Mouse (Mus musculus) hindbrain, embryonic 11.5 days (tissue): ENCODE measurements around the gene Mrgprg. TPM values are rescaled to one million over a fixed set of nuclear protein-coding genes. Genes with fewer than 3 reads are reported as not detected.

Experiments used
- ATAC-seq: fragments of 200-750 bp; cut with Nextera tagmentation; 2 replicates; pipeline ENCODE4 v1.8.0; 2017; ENCODE audit warnings: mild to moderate bottlenecking, moderate TSS enrichment, moderate library complexity; ENCODE audit not compliant: low FRiP score
- DNase-seq: peaks from one replicate; pipeline ENCODE4 v3.0.0-alpha.2; 2015; ENCODE audit warnings: low spot score
- H3K27ac ChIP-seq: fragments of 300-500 bp; sonication (generic); 2 replicates; pipeline ENCODE4 v1.5.1; 2014; ENCODE audit warnings: mild to moderate bottlenecking, low read depth, low read length
- H3K27me3 ChIP-seq: fragments of 300-500 bp; sonication (generic); 2 replicates; pipeline ENCODE4 v1.6.1; 2014; ENCODE audit warnings: mild to moderate bottlenecking, low read length, moderate library complexity, mixed read lengths; ENCODE audit not compliant: control insufficient read depth, insufficient read depth
- H3K36me3 ChIP-seq: fragments of 300-500 bp; sonication (generic); 2 replicates; pipeline ENCODE4 v1.6.1; 2014; ENCODE audit warnings: mild to moderate bottlenecking, low read length, moderate library complexity, mixed read lengths; ENCODE audit not compliant: control insufficient read depth, insufficient read depth
- H3K4me1 ChIP-seq: fragments of 300-500 bp; sonication (generic); replicated peaks from 2 replicates; pipeline ENCODE4 v1.6.1; 2014; ENCODE audit warnings: low read length, mixed read lengths; ENCODE audit not compliant: control insufficient read depth, insufficient read depth
- H3K4me2 ChIP-seq: fragments of 300-500 bp; sonication (generic); replicated peaks from 2 replicates; pipeline ENCODE4 v1.6.1; 2014; ENCODE audit warnings: mild to moderate bottlenecking, low read depth, low read length
- H3K4me3 ChIP-seq: fragments of 300-500 bp; sonication (generic); 2 replicates; pipeline ENCODE4 v1.5.1; 2014; ENCODE audit warnings: low read depth, low read length
- H3K9ac ChIP-seq: fragments of 300-500 bp; sonication (generic); 2 replicates; pipeline ENCODE4 v1.6.1; 2014; ENCODE audit warnings: low read depth, low read length
- H3K9me3 ChIP-seq: fragments of 300-500 bp; sonication (generic); 2 replicates; pipeline ENCODE4 v1.6.1; 2016; ENCODE audit warnings: low read length; ENCODE audit not compliant: control insufficient read depth
- WGBS: fragments of 180-500 bp; shearing (Covaris S2); extraction: QIAGEN DNeasy Blood & Tissue Kit; methylation state at CpG from one replicate; pipeline ENCODE4 v1.1.7; 2014; 5-methylcytosine and 5-hydroxymethylcytosine counted together
- polyA plus RNA-seq: library from polyadenylated mRNA; unstranded; fragments of >200 nt; fragmentation: Nextera tagmentation; extraction: Ambion mirVana; gene quantifications from 2 replicates; pipeline ENCODE4 v1.2.1, GENCODE M21; 2014

Gene Mrgprg
- polyA plus RNA-seq, 1 experiment from 2014 or later: not detected

DNA sequence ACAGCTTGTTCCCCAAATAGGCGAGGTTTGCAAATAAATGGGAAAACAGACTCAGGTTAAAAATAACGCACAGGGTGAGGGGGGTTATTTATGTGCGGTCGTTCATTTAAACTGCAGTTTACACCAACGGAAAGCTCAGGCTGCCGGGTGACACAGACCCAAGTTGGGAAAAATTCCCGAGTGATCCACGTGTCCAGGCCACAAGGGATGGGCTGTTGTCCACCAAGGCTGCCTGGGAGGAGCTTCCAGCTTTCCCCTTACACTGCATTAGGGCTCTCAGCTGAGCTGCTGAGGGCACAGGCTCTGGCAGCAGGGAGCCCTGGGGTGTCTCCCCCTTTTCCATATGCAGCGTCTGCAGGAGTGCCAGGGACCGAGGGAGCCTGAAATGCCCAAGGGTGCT is 36.9 kb downstream of the Mrgprg start:
- no peaks in the 10 kb centered on the region for H3K36me3 ChIP-seq
- H3K9ac ChIP-seq: no peak overlapping the region
- ATAC-seq: no peak
- DNase-seq: no peak
- H3K4me3 ChIP-seq: no peak overlapping the region
- no peaks in the 10 kb centered on the region for H3K9me3 ChIP-seq
- whole genome bisulfite sequencing: 86% methylated on average over 10 of the region's 10 CpGs
- no peak overlapping the region for H3K4me2 ChIP-seq
- no peak overlapping the region for H3K27ac ChIP-seq
- no peaks in the 10 kb centered on the region for H3K4me1 ChIP-seq
- no peaks in the 10 kb centered on the region for H3K27me3 ChIP-seq

DNA sequence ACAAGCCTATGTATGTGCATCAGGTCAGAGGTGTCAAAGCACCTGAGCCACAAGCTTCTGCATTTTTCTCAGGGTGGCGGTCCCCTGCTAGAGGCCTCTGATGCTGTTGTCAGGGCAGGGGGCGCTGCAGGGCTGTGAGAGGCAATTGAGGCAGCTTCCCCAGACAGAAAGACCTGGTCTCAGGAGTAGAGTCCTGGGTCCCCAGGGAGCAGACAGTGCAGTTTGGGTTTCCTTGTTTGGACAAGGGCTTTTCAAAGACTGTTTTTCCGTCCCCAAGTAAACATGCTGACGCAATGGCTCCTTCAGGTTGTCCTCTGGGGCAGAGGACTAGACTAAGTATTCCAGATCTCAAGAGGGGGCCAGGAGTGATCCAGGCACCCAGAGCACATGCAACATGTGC is 40.4 kb downstream of the Mrgprg start:
- H3K9ac ChIP-seq: no peak overlapping the region
- H3K4me1 ChIP-seq: no peaks in the 10 kb centered on the region
- H3K4me2 ChIP-seq: no peak overlapping the region
- no peak overlapping the region for H3K27ac ChIP-seq
- WGBS: 76% methylated on average over 4 of the region's 4 CpGs
- H3K27me3 ChIP-seq: no peaks in the 10 kb centered on the region
- ATAC-seq (no peak), DNase-seq (no peak)
- no peaks in the 10 kb centered on the region for H3K9me3 ChIP-seq
- H3K4me3 ChIP-seq: no peak overlapping the region
- H3K36me3 ChIP-seq: no peaks in the 10 kb centered on the region

DNA sequence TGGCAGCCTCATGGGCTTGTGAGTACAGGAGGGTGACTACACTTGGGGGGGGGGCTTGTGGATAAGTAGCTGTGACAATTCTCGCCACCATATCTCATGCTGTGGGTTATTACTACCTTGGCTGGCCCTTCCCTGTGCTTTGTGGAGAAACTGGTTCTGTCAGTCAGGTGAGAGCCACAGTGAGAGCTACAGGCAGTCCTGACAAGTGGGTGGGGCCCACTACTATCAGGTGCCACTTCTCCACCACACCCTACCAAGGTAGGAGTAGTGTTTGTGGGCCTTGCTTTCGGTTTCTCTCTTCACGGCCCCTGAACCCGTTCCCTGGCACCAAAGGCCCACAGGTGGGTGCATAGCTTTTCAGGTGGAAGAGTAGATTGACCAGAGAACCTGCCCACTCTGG is 43.0 kb downstream of the Mrgprg start:
- H3K4me1 ChIP-seq: no peaks in the 10 kb centered on the region
- no peaks in the 10 kb centered on the region for H3K36me3 ChIP-seq
- H3K4me3 ChIP-seq: no peak overlapping the region
- no peak overlapping the region for H3K9ac ChIP-seq
- no peak overlapping the region for H3K27ac ChIP-seq
- 90% methylated on average over 4 of the region's 4 CpGs for whole genome bisulfite sequencing
- DNase-seq: no peak
- ATAC-seq: no peak
- H3K9me3 ChIP-seq: no peaks in the 10 kb centered on the region
- H3K4me2 ChIP-seq: no peak overlapping the region
- no peaks in the 10 kb centered on the region for H3K27me3 ChIP-seq

DNA sequence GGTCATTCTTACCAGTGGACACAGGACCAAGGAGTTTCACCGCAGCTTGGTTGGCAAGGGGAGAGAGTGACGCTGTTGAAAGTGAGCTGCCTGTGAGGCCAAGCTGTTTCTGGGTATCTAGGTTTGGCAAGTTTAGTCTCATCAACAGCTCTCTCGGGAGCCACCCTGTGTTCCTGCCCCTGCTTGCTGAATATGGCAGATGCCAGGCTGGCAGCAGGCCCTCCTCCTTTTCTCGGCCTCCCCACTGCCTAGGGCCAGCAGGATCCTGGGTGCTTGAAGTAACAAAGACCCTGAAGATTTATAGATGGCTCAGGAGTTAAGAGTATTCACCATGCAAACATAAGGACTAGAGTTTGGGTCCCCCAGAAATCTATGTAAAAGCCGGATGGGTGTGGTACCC is 44.1 kb downstream of the Mrgprg start:
- ATAC-seq (no peak), DNase-seq (no peak)
- Histone ChIP-seq H3K9ac (no peak overlapping the region), H3K4me2 (no peak overlapping the region), H3K36me3 (no peaks in the 10 kb centered on the region), H3K4me3 (no peak overlapping the region), H3K9me3 (no peaks in the 10 kb centered on the region), H3K4me1 (no peaks in the 10 kb centered on the region), H3K27me3 (no peaks in the 10 kb centered on the region), H3K27ac (no peak overlapping the region)
- 86% methylated on average over 5 of the region's 5 CpGs for WGBS

DNA sequence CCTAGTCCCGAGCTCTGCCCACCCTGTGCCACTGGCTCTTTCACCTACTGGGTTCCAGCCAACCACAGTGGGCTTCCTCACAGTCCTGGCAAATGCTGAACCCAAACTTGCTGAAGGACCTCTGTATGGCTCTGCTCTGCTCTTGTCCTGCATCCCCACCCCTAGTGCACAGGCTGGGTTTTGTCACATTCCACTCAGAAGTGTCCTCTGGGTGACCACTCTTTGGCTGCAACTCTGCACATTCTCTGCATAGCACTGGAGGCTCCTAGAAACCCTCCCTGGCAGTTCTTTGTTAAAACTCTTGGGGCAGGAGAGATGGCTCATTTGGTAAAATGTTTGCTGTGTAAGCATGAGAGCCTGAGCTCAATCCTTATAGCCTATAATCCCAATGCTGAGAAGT is 49.0 kb downstream of the Mrgprg start:
- ATAC-seq: no peak
- Histone ChIP-seq H3K9ac (no peak overlapping the region), H3K4me3 (no peak overlapping the region), H3K4me2 (no peak overlapping the region), H3K27me3 (no peaks in the 10 kb centered on the region), H3K9me3 (no peaks in the 10 kb centered on the region), H3K4me1 (no peaks in the 10 kb centered on the region), H3K27ac (no peak overlapping the region), H3K36me3 (no peaks in the 10 kb centered on the region)
- DNase-seq: no peak
- WGBS: 83% methylated on average over 1 of the region's 1 CpGs

Other genes starting within 250 kb of the Mrgprg start
- 175 and 187 TPM in 2 replicates for gene Nap1l4, start 217.9 kb downstream of the Mrgprg start, polyA plus RNA-seq
- gene Cars, start 166.9 kb downstream of the Mrgprg start, polyA plus RNA-seq: 69.7 and 73.1 TPM in 2 replicates
- gene Tnfrsf26, start 138.3 kb downstream of the Mrgprg start, polyA plus RNA-seq: 0.25 and 0.35 TPM in 2 replicates
- gene Tnfrsf22, start 117.3 kb downstream of the Mrgprg start, polyA plus RNA-seq: 9.2 and 9.5 TPM in 2 replicates
- gene Tnfrsf23, start 81.1 kb downstream of the Mrgprg start, polyA plus RNA-seq: 0.40 and 0.49 TPM in 2 replicates
- gene Osbpl5, start 10.0 kb downstream of the Mrgprg start, polyA plus RNA-seq: 13.7 and 14.6 TPM in 2 replicates
- gene Mrgpre, start 17.5 kb upstream of the Mrgprg start, polyA plus RNA-seq: 3.0 and 3.2 TPM in 2 replicates
- gene Nadsyn1, start 55.9 kb upstream of the Mrgprg start, polyA plus RNA-seq: 6.0 and 8.8 TPM in 2 replicates
- gene Dhcr7, start 56.2 kb upstream of the Mrgprg start, polyA plus RNA-seq: 85.7 and 88.4 TPM in 2 replicates
- not detected in 2 replicates for gene Gm498, start 99.8 kb upstream of the Mrgprg start, polyA plus RNA-seq
- gene Shank2, start 234.9 kb upstream of the Mrgprg start, polyA plus RNA-seq: 2.2 and 2.7 TPM in 2 replicates